Mouse (Mus musculus): ENCODE results near the gene Mrps18b. TPM values are rescaled to one million over a fixed set of nuclear protein-coding genes. Genes with fewer than 3 reads are reported as not detected.

The Mrps18b gene
- polyA plus RNA-seq, 1 experiment from 2014 or later = 73.9 TPM

DNA sequence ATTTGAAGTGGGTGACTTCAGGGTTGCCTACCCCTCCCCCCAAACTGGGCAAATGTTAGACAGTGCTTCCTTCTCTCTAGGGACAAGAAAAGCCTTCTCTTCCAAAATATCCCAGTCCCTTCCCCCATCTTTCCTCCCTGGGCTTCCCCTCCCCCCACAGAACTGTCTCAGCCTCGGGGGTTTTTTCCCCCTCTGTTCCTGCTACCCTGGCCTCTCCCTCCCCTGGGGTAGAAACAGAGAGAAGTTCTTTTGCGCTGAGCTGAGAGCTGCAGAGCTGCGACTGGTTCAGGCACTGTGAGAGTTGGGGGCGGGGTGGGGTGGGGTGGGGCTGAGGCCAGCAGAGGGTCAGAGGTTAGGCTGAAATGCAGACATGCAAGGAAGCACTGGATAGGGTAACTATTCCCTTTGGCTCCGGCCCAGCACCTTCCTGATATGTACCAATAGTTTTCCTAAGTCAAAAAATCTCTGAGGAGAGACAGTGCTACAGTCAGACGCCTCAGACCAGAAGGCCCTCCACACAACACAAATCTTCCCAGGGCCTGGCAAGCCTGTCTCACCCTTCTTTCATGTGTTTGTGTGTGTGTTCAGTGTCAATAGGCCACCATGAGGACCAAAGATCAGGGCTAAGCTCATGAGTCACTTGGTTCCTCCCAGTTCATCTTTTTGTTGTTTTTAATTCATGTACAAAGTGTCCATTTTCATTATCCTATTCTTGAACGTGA, 46.7 kb downstream of the Mrps18b start:
- Histone ChIP-seq H3K9ac (peak overlapping the region; percentile 79), H3K4me3 (peak overlapping the region; percentile 73), H3K4me1 (peaks cover 56% of the 10 kb centered on the region), H3K4me2 (peak overlapping the region; percentile 90), H3K9me3 (no peaks in the 10 kb centered on the region), H3K36me3 (peaks cover 11% of the 10 kb centered on the region), H3K27me3 (no peaks in the 10 kb centered on the region), H3K27ac (peak overlapping the region; percentile 99)
- ATAC-seq (ENCODE audit: borderline replicate concordance, extremely low read depth, low FRiP score, low TSS enrichment) = 0 out of 2 replicates have a peak, but pooled peaks have one; percentile 4
- under 1% methylated on average over 7 of the region's 7 CpGs for WGBS

DNA sequence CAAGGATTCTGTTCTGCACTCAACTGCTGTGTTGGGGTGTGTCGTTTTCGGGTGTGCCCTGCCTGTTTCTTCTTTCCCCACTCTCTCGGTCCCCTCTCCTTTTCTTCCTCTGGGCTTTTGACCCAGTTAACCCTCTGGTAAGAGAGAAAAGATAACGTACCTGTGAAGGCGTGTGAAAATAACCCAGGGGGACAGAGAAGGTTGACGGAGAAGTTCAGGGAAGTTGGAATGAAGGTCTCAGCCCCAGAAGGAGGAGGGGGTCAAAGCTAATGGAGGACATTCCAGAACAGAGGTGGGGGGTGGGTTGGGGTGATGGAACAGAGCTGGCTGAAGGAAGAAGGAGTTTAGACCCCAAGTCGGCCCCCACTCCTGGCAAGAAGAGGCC, 47.2 kb downstream of the Mrps18b start:
- Histone ChIP-seq H3K27me3 (no peaks in the 10 kb centered on the region), H3K4me2 (peak overlapping the region; percentile 90), H3K36me3 (peaks cover 6% of the 10 kb centered on the region), H3K9ac (peak overlapping the region; percentile 79), H3K9me3 (no peaks in the 10 kb centered on the region), H3K4me1 (peaks cover 57% of the 10 kb centered on the region), H3K4me3 (peak overlapping the region; percentile 73), H3K27ac (peak overlapping the region; percentile 99)
- no peak for ATAC-seq (ENCODE audit: borderline replicate concordance, extremely low read depth, low FRiP score, low TSS enrichment)
- WGBS = 2% methylated on average over 7 of the region's 7 CpGs

DNA sequence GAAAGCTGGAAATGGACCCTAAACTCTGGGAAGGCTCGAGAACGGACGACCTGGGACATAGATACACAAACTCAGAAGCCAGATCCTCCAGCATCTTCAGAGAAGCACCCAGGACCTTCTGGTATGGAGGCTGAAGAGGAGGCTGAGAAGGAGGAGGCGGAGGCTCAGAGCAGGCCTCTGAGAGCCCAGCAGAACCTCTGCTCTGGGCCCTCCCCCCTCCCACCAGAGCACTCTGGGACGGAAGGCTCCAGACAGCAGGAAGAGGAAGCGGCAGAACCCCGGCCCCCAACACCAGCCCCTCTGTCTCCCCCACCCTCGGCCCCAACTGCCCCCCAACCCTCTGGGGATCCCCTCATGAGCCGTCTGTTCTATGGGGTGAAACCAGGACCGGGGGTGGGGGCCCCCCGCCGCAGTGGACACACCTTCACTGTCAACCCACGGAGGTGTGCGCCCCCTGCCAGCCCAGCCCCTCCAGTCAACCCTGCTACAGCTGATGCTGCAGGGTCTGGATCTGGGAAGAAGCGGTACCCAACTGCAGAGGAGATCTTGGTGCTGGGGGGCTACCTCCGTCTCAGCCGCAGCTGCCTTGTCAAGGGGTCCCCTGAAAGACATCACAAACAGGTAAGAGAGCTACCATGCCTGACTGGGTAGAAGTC, 47.9 kb downstream of the Mrps18b start:
- ATAC-seq (ENCODE audit: borderline replicate concordance, extremely low read depth, low FRiP score, low TSS enrichment) = no peak
- no peaks in the 10 kb centered on the region for H3K27me3 ChIP-seq
- WGBS = 17% methylated on average over 17 of the region's 17 CpGs
- peak overlapping the region; percentile 73 for H3K4me3 ChIP-seq
- peak overlapping the region; percentile 99 for H3K27ac ChIP-seq
- peak overlapping the region; percentile 90 for H3K4me2 ChIP-seq
- peak overlapping the region; percentile 79 for H3K9ac ChIP-seq
- H3K9me3 ChIP-seq = no peaks in the 10 kb centered on the region
- peaks cover 52% of the 10 kb centered on the region for H3K4me1 ChIP-seq
- peaks cover 5% of the 10 kb centered on the region for H3K36me3 ChIP-seq

DNA sequence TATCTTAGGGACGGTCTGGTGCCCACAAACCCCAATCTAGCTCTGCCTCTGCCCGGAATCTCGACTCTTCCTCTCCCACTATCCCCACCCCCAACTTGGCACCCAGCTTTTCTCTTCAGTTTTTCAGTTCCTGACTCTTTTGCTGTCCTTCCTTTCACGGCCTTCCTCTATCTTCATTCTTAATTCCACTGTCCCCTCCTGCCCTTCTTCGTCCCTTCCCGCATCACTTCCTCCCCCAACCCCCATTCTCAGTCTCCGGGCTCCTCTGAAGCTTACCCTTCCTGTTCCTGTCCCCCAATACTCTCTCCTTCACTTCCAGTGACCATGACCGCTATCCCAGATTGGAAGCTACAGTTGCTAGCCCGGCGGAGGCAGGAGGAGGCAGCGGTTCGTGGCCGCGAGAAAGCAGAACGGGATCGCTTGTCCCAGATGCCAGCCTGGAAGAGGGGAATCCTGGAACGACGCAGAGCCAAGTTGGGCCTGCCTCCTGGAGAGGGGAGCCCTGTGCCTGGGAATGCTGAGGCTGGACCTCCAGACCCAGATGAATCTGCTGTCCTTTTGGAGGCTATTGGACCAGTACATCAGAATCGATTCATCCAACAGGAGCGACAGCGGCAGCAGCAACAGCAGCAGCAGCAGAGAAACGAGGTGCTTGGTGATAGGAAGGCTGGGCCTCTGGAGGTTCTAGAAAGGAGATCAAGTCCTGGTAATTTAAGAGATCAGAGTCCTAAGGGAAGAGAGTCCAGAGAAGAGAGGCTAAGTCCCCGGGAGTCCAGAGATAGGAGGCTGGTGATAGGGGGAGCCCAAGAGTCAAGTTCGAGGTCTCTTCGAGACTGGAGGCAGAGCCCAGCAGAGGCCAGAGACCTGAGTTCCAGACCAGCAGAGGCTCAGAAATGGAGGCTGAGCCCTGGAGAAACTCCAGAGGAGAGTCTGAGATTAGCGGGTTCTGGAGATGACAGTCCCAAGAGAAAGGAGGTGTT, 49.0 kb downstream of the Mrps18b start:
- H3K4me1 ChIP-seq = peaks cover 46% of the 10 kb centered on the region
- H3K9me3 ChIP-seq = no peaks in the 10 kb centered on the region
- 4% methylated on average over 26 of the region's 26 CpGs for WGBS
- no peak for ATAC-seq (ENCODE audit: borderline replicate concordance, extremely low read depth, low FRiP score, low TSS enrichment)
- peak overlapping the region; percentile 79 for H3K9ac ChIP-seq
- peak overlapping the region; percentile 90 for H3K4me2 ChIP-seq
- peak overlapping the region; percentile 99 for H3K27ac ChIP-seq
- H3K4me3 ChIP-seq = peak overlapping the region; percentile 73
- peaks cover 5% of the 10 kb centered on the region for H3K36me3 ChIP-seq
- H3K27me3 ChIP-seq = no peaks in the 10 kb centered on the region

DNA sequence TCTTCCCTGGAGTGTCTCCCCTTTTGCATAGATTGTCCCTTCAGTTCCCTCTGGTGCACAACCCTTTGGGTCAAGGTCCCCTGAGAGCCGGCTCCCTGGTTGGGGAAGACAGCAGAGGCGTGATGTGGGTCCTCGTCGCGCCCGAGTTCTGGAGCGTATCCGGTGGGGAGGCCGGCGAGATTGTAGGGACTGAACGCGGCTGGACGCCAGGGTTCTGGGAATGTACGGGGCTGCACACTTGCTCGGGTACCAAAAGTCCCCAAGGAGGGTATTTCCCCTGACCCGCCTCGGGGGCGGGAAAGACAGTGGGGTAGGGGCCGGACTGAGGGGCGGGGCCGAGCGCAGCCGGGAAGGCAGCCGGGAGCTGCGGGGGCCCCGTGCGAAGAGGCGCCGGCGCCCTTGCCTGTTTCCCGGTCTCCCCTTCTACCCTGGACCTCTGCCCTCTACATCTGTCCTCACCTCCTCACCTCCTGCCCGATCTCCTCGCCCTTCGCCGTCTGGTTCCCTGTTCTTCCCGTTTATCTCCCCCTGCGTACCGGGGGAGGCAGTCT, 49.8 kb downstream of the Mrps18b start:
- Histone ChIP-seq H3K36me3 (peaks cover 4% of the 10 kb centered on the region), H3K27me3 (no peaks in the 10 kb centered on the region), H3K4me2 (peak overlapping the region; percentile 90), H3K4me1 (peaks cover 47% of the 10 kb centered on the region), H3K27ac (peak overlapping the region; percentile 99), H3K9me3 (no peaks in the 10 kb centered on the region), H3K9ac (peak overlapping the region; percentile 79), H3K4me3 (peak overlapping the region; percentile 73)
- WGBS = under 1% methylated on average over 38 of the region's 38 CpGs
- peak; percentile 66 for ATAC-seq (ENCODE audit: borderline replicate concordance, extremely low read depth, low FRiP score, low TSS enrichment)

DNA sequence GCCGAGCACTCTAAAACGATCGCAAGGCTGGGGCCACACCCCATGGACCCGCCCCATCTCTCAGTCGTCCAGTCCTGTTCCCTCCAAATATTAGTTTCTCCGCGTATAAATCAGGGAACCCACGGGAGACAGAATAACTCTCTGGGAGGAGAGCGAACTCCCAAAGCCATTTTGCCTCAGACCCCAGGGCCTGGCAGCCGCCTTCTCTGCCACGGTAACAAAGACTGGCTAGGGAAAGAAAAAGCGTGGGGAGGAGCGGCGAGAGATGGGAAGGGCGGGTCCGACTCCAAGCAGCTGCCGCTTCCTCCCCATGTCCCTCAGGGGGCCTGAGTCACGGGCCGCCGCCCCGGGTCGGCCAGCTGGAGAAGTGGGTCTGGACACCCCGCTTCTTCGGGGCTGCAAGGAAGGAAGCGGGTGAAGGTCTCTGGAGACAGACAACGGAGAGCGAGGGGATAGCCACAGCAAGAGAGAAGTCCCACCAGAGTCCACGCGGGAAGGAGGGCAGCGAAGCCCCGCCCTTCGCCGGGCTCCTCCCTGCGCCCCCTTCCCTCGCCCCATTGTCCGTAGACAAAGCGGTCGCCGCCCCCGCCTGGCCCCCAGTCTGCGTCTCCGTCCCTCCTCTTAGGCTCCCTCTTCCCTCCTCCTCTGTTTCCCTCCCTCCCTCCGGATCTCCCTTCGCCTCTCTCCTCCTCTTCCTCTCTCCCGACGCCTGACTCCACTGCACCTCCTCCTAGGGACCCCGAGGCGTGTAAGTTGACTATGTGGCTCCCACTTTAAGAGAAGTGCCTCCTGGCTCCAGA, 50.5 kb downstream of the Mrps18b start, which contains the start of gene Ppp1r18:
Gene Ppp1r18, plus strand, starts transcription at position 113 of the 800 bp plus-strand sequence.
- no peaks in the 10 kb centered on the region for H3K27me3 ChIP-seq
- H3K36me3 ChIP-seq = no peaks in the 10 kb centered on the region
- peak within 1 kb of the TSS; percentile 90 for H3K4me2 ChIP-seq
- peak within 1 kb of the TSS; percentile 79 for H3K9ac ChIP-seq
- no peaks in the 10 kb centered on the region for H3K9me3 ChIP-seq
- peaks cover 48% of the 10 kb centered on the region for H3K4me1 ChIP-seq
- H3K27ac ChIP-seq = peak within 1 kb of the TSS; percentile 99
- peak; percentile 73 for ATAC-seq (ENCODE audit: borderline replicate concordance, extremely low read depth, low FRiP score, low TSS enrichment)
- peak within 1 kb of the TSS; percentile 73 for H3K4me3 ChIP-seq
- WGBS = under 1% methylated on average over 48 of the region's 48 CpGs

DNA sequence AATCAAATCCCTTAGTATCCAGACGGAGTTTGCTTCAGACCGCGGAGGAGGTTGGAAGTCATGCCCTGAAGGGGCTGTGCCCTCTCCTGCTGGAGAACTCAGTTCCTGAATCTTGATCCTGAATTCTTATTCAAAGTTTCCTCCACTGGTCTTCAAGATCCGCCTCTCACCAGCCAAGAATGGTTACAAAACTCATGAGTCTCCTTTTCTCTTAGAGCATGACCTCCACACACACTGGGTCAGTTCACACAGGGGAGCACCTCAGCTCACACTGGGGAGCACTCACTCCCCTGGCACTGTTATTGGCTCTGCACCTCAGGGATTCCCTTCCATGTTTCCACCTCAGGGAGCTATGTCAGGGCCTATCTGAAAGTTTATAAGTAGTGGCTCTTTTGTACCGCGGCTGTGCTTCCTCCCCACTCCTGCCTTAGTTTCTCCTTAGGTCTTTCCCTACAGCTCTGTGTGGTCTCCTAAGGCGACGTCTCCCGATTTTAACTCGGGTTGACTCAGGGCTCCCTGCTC, 51.3 kb downstream of the Mrps18b start:
- H3K4me3 ChIP-seq = peak overlapping the region; percentile 73
- no peaks in the 10 kb centered on the region for H3K9me3 ChIP-seq
- peak overlapping the region; percentile 90 for H3K4me2 ChIP-seq
- 22% methylated on average over 10 of the region's 10 CpGs for WGBS
- H3K9ac ChIP-seq = peak overlapping the region; percentile 79
- peaks cover 42% of the 10 kb centered on the region for H3K4me1 ChIP-seq
- H3K27ac ChIP-seq = peak overlapping the region; percentile 99
- ATAC-seq (ENCODE audit: borderline replicate concordance, extremely low read depth, low FRiP score, low TSS enrichment) = no peak
- no peaks in the 10 kb centered on the region for H3K27me3 ChIP-seq
- H3K36me3 ChIP-seq = no peaks in the 10 kb centered on the region

DNA sequence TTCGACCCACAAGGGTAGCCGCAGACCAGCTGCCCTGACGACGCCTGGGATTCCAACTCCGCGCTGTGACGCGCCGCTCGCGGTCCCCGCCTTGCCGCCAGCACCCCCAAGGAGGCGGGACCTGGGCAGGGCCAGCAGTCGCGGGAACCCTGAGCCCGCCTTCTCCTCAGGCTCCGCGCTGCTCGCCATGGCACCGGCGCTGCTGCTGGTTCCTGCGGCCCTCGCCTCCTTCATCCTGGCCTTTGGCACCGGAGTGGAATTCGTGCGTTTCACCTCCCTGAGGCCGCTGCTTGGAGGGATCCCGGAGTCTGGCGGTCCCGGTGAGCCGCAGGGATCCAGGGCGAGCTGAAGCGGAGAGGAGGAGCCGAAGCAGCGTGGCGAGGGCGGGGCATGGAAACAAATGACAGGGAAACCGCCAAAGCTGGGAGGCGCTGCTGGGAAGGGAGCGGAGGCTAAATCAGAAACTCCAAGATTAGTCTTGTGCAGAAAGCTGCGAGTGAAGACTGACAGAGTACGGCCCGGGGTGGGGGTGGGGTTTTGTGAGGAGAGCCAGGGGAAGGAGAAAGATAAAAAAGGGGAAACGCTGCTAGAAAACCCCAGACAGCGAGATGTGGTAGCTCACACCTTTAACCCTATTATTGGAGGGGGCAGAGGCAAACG, 54.9 kb downstream of the Mrps18b start, which contains the start of gene Nrm:
Gene Nrm, plus strand, starts transcription at position 121 of the 660 bp plus-strand sequence.
- Histone ChIP-seq H3K27ac (peak within 1 kb of the TSS; percentile 95), H3K4me3 (peak within 1 kb of the TSS; percentile 77), H3K36me3 (peaks cover 24% of the 10 kb centered on the region), H3K4me2 (peak within 1 kb of the TSS; percentile 74), H3K27me3 (no peaks in the 10 kb centered on the region), H3K9me3 (no peaks in the 10 kb centered on the region), H3K9ac (peak within 1 kb of the TSS; percentile 73), H3K4me1 (peaks cover 16% of the 10 kb centered on the region)
- under 1% methylated on average over 47 of the region's 47 CpGs for WGBS
- ATAC-seq (ENCODE audit: borderline replicate concordance, extremely low read depth, low FRiP score, low TSS enrichment) = peak; percentile 90

DNA sequence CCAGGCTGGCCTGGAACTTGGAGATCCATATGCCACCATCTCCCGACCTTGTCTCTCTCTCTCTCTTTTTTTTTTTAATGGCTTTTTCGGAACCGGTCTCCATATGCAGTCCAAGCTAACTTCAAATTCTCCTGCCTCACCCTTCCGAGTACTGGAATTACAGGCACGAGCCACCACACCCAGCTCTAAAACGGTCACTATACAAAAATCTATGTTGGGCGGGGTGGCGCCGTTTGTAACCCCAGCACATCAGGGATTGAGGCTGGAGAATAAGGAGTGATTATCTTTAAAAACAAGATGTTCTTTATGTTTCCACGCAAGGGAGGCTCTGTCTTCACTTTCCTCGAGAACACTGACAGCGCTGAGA, 55.4 kb downstream of the Mrps18b start:
- 3% methylated on average over 12 of the region's 12 CpGs for WGBS
- no peak for ATAC-seq (ENCODE audit: borderline replicate concordance, extremely low read depth, low FRiP score, low TSS enrichment)
- Histone ChIP-seq H3K9me3 (no peaks in the 10 kb centered on the region), H3K4me1 (peaks cover 16% of the 10 kb centered on the region), H3K27ac (peak overlapping the region; percentile 95), H3K4me3 (peak overlapping the region; percentile 77), H3K27me3 (no peaks in the 10 kb centered on the region), H3K36me3 (peaks cover 24% of the 10 kb centered on the region), H3K9ac (peak overlapping the region; percentile 73; the same call in 1 of the 2 replicates), H3K4me2 (peak overlapping the region; percentile 74)
